Mouse (Mus musculus) MEL (cell line): ENCODE results near the gene Rsph4a.

ENCODE experiments used
- CHD1 ChIP-seq: IDR thresholded peaks from 2 replicates; pipeline ENCODE4 v1.6.1; 2012; ENCODE audit warnings: low read depth, mild to moderate bottlenecking, inconsistent platforms, low read length, improper control_type of control experiment
- CTCF ChIP-seq, 3 experiments: IDR thresholded peaks in 2 of 3; conservative IDR thresholded peaks in 1 of 3; 2 replicates each; pipeline ENCODE4 v1.5.1; 2011 to 2012; ENCODE audit warnings: low read length in 3 of 3, low read depth in 2 of 3, mild to moderate bottlenecking in 2 of 3, improper control_type of control experiment in 1 of 3, inconsistent platforms in 1 of 3, mixed read lengths in 1 of 3, moderate library complexity in 1 of 3; ENCODE audit not compliant: control insufficient read depth in 1 of 3, insufficient read depth in 1 of 3, poor library complexity in 1 of 3, severe bottlenecking in 1 of 3
- EP300 ChIP-seq, 2 experiments: IDR thresholded peaks; 2 replicates each; pipeline ENCODE4 v1.6.1; 2011; ENCODE audit warnings: improper control_type of control experiment in 2 of 2, low read length in 2 of 2, low read depth in 1 of 2, mild to moderate bottlenecking in 1 of 2
- GATA1 ChIP-seq: IDR thresholded peaks from 2 replicates; pipeline ENCODE4 v1.6.1; 2011; ENCODE audit warnings: low read depth, low read length, improper control_type of control experiment
- JUND ChIP-seq: IDR thresholded peaks from 2 replicates; pipeline ENCODE4 v1.6.1; 2011; ENCODE audit warnings: low read depth, mild to moderate bottlenecking, improper control_type of control experiment, low read length
- KAT2A ChIP-seq: conservative IDR thresholded peaks from 2 replicates; pipeline ENCODE4 v1.6.1; 2012; ENCODE audit warnings: low read depth, low read length, improper control_type of control experiment, inconsistent platforms
- POLR2A ChIP-seq, 2 experiments: IDR thresholded peaks; 2 replicates each; pipeline ENCODE4 v1.6.1; 2011 to 2012; ENCODE audit warnings: low read length in 2 of 2, mild to moderate bottlenecking in 2 of 2, control low read depth in 1 of 2, improper control_type of control experiment in 1 of 2, low read depth in 1 of 2, moderate library complexity in 1 of 2; ENCODE audit not compliant: control insufficient read depth in 1 of 2, insufficient read depth in 1 of 2, poor library complexity in 1 of 2
- SIN3A ChIP-seq: IDR thresholded peaks from 2 replicates; pipeline ENCODE4 v1.6.1; 2012; ENCODE audit warnings: low read length, improper control_type of control experiment, inconsistent platforms
- TCF12 ChIP-seq: IDR thresholded peaks from 2 replicates; pipeline ENCODE4 v1.6.1; 2014; ENCODE audit warnings: low read depth, mild to moderate bottlenecking, inconsistent platforms, low read length, improper control_type of control experiment, moderate library complexity
- ZMIZ1 ChIP-seq: IDR thresholded peaks from 2 replicates; pipeline ENCODE4 v1.6.1; 2012; ENCODE audit warnings: low read depth, mild to moderate bottlenecking, inconsistent platforms, low read length, improper control_type of control experiment, moderate library complexity

DNA sequence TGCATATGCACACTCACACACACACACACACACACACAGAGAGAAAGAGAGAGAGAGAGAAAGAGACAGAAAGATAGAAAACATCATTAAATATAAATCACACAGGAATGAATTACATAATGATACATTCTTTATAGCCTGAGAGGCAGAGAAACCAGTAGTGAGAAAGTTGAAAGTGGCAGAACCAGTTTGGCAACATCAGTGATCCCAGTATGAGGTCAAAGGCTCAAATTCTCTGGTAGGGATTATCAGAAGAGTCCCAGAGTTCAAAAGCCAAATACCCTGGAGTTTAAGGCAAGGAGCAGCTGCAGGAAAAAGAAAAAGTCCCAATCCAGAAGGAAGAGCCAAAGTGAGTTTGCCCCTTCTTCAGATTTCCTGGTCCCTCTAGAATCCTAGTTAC is 35.8 kb downstream of the Rsph4a start:
- TF ChIP-seq CTCF (IDR thresholded peaks at IDR 0.05 in 2 of 3, conservative IDR thresholded peaks at IDR 0.05 in 1 of 3; ENCODE audit: control insufficient read depth in 1 of 3, insufficient read depth in 1 of 3, low read depth in 2 of 3, low read length in 3 of 3, poor library complexity in 1 of 3, severe bottlenecking in 1 of 3) (no peak), SIN3A (no peak), GATA1 (no peak), ZMIZ1 (no peak), CHD1 (no peak), EP300 (IDR thresholded peaks at IDR 0.05; ENCODE audit: low read depth in 1 of 2, low read length in 2 of 2) (no peak), JUND (no peak), POLR2A (IDR thresholded peaks at IDR 0.05; ENCODE audit: control insufficient read depth in 1 of 2, insufficient read depth in 1 of 2, low read depth in 1 of 2, low read length in 2 of 2, poor library complexity in 1 of 2) (no peak), KAT2A (no peak), TCF12 (no peak)
